Mouse (Mus musculus) ES-Bruce4 (cell line): ENCODE data around the gene Bcar1.
A peak's percentile ranks its signal among the peaks of the same experiment; 100 is the strongest.

ENCODE experiments used
- CTCF ChIP-seq: IDR thresholded peaks from one replicate; pipeline ENCODE4 v1.8.1; 2011; ENCODE audit warnings: low read depth, low read length
- EP300 ChIP-seq: IDR thresholded peaks from 2 replicates; pipeline ENCODE4 v1.6.1; 2011; ENCODE audit warnings: low read depth, low read length; ENCODE audit not compliant: insufficient read depth
- POLR2A ChIP-seq: IDR thresholded peaks from one replicate; pipeline ENCODE4 v1.8.1; 2011; ENCODE audit warnings: low read length; ENCODE audit not compliant: insufficient read depth

GRCm38 (mm10) chr8:111765616-111766015 is 22.0 kb upstream of the Bcar1 start:
- TF ChIP-seq CTCF (no peak), POLR2A (no peak), EP300 (peak; percentile 95)
